Mouse (Mus musculus) embryonic fibroblast, embryonic 13.5 days (primary cell): ENCODE results near the gene Areg. TPM values are rescaled to one million over a fixed set of nuclear protein-coding genes. Genes with fewer than 3 reads are reported as not detected.

Source experiments
- H3K27ac ChIP-seq: 2 replicates; pipeline ENCODE4 v1.5.1; 2012; ENCODE audit warnings: low read length, control low read depth, inconsistent platforms; ENCODE audit not compliant: insufficient read depth
- H3K4me1 ChIP-seq: 2 replicates; pipeline ENCODE4 v1.6.1; 2011; ENCODE audit warnings: low read length; ENCODE audit not compliant: control insufficient read depth, insufficient read depth
- H3K4me3 ChIP-seq: 2 replicates; pipeline ENCODE4 v1.5.1; 2011; ENCODE audit warnings: mild to moderate bottlenecking, control low read depth, low read length; ENCODE audit not compliant: insufficient read depth
- CTCF ChIP-seq: IDR thresholded peaks from 2 replicates; pipeline ENCODE4 v1.5.1; 2011; ENCODE audit warnings: mild to moderate bottlenecking, control low read depth, low read length, moderate library complexity, borderline replicate concordance; ENCODE audit not compliant: insufficient read depth
- POLR2A ChIP-seq: IDR thresholded peaks from 2 replicates; pipeline ENCODE4 v1.6.1; 2011; ENCODE audit warnings: low read depth, mild to moderate bottlenecking, control low read depth, low read length, moderate library complexity
- polyA plus RNA-seq: library from polyadenylated mRNA; stranded (reverse); fragments of >200 nt; gene quantifications from 2 replicates; pipeline ENCODE4 v1.2.4, GENCODE M21; 2011; ENCODE audit warnings: low read depth; ENCODE audit not compliant: missing spikeins, insufficient read length

The Areg gene
- polyA plus RNA-seq, 1 experiment: 1.1 TPM

- TF ChIP-seq CTCF: no peak
- TF ChIP-seq POLR2A: no peak
- H3K4me1 ChIP-seq: peaks cover 4% of the 10 kb centered on the region; the same call in 1 of the 2 replicates
Observed at GRCm38 (mm10) chr5:91114574-91114973, 24.8 kb upstream of the Areg start.

GRCm38 (mm10) chr5:91118618-91119017, 20.8 kb upstream of the Areg start:
- Histone ChIP-seq H3K4me1 (no peaks in the 10 kb centered on the region), H3K4me3 (no peak overlapping the region), H3K27ac (no peak overlapping the region)
- no peak for TF ChIP-seq CTCF
- TF ChIP-seq POLR2A: no peak

More at GRCm38 (mm10) chr5:91114574-91114973, 24.8 kb upstream of the Areg start:
- H3K27ac ChIP-seq: no peak overlapping the region
- H3K4me3 ChIP-seq: no peak overlapping the region

GRCm38 (mm10) chr5:91123404-91123803, 16.0 kb upstream of the Areg start:
- H3K27ac ChIP-seq: no peak overlapping the region
- no peak overlapping the region for H3K4me3 ChIP-seq
- TF ChIP-seq CTCF (no peak), POLR2A (no peak)

GRCm38 (mm10) chr5:91124140-91124539, 15.3 kb upstream of the Areg start:
- no peak overlapping the region for H3K27ac ChIP-seq
- no peaks in the 10 kb centered on the region for H3K4me1 ChIP-seq
- TF ChIP-seq POLR2A (no peak), CTCF (no peak)
- H3K4me3 ChIP-seq: no peak overlapping the region

More at GRCm38 (mm10) chr5:91123404-91123803, 16.0 kb upstream of the Areg start:
- H3K4me1 ChIP-seq: no peaks in the 10 kb centered on the region

GRCm38 (mm10) chr5:91126623-91127022, 12.8 kb upstream of the Areg start:
- Histone ChIP-seq H3K4me3 (no peak overlapping the region), H3K4me1 (no peaks in the 10 kb centered on the region), H3K27ac (no peak overlapping the region)
- TF ChIP-seq CTCF: no peak

- Histone ChIP-seq H3K4me1 (peaks cover 3% of the 10 kb centered on the region; the same call in 1 of the 2 replicates), H3K4me3 (no peak overlapping the region), H3K27ac (no peak overlapping the region)
- TF ChIP-seq CTCF (no peak), POLR2A (no peak)
Observed at GRCm38 (mm10) chr5:91134961-91135360, 4.4 kb upstream of the Areg start.

GRCm38 (mm10) chr5:91138970-91139369, 429 bp upstream of the Areg start:
- H3K4me3 ChIP-seq: peak overlapping the region; percentile 55
- no peak overlapping the region for H3K27ac ChIP-seq
- peaks cover 6% of the 10 kb centered on the region; the same call in 1 of the 2 replicates for H3K4me1 ChIP-seq
- TF ChIP-seq CTCF (no peak), POLR2A (no peak)

GRCm38 (mm10) chr5:91140896-91141448, 1.6 kb downstream of the Areg start:
- TF ChIP-seq CTCF: no peak
- no peak for TF ChIP-seq POLR2A
- no peak overlapping the region for H3K4me3 ChIP-seq
- H3K4me1 ChIP-seq: peaks cover 6% of the 10 kb centered on the region; the same call in 1 of the 2 replicates
- H3K27ac ChIP-seq: no peak overlapping the region

- Histone ChIP-seq H3K4me1 (peaks cover 3% of the 10 kb centered on the region; the same call in 1 of the 2 replicates), H3K27ac (no peak overlapping the region), H3K4me3 (no peak overlapping the region)
- TF ChIP-seq CTCF (no peak), POLR2A (no peak)
Observed at GRCm38 (mm10) chr5:91144971-91145370, 5.6 kb downstream of the Areg start.

- no peaks in the 10 kb centered on the region for H3K4me1 ChIP-seq
- no peak overlapping the region for H3K27ac ChIP-seq
- TF ChIP-seq POLR2A (no peak), CTCF (no peak)
- no peak overlapping the region for H3K4me3 ChIP-seq
Observed at GRCm38 (mm10) chr5:91147001-91147400, 7.6 kb downstream of the Areg start.

GRCm38 (mm10) chr5:91148054-91148453, 8.7 kb downstream of the Areg start:
- no peaks in the 10 kb centered on the region for H3K4me1 ChIP-seq
- TF ChIP-seq CTCF (no peak), POLR2A (no peak)
- H3K4me3 ChIP-seq: no peak overlapping the region
- H3K27ac ChIP-seq: no peak overlapping the region
